Mouse (Mus musculus): ENCODE data around the gene Rere.

GRCm38 (mm10) chr4:150459022-150459794, 177.8 kb downstream of the Rere start:
- no peak for TF ChIP-seq CTCF (IDR thresholded peaks at IDR 0.05; ENCODE audit: borderline replicate concordance, extremely low read depth, insufficient read depth, insufficient read length)
- TF ChIP-seq POLR2A (IDR thresholded peaks at IDR 0.05; ENCODE audit: borderline replicate concordance, extremely low read depth, insufficient read depth, insufficient read length, poor library complexity, severe bottlenecking), result no peak
